Mouse (Mus musculus) stomach, postnatal 0 days (tissue): Measurements from ENCODE around the gene Sox13. TPM values are rescaled to one million over a fixed set of nuclear protein-coding genes. Genes with fewer than 3 reads are reported as not detected.

ENCODE experiments used
- ATAC-seq: fragments of 200-750 bp; cut with Nextera tagmentation; 2 replicates; pipeline ENCODE4 v1.8.0; 2017; ENCODE audit not compliant: low FRiP score, low TSS enrichment
- DNase-seq: peaks from one replicate; pipeline ENCODE4 v3.0.0-alpha.2; 2016; ENCODE audit warnings: low spot score
- H3K27ac ChIP-seq: fragments of 300-500 bp; sonication (generic); replicated peaks from 2 replicates; pipeline ENCODE4 v1.5.1; 2014; ENCODE audit warnings: mild to moderate bottlenecking, control low read depth
- H3K27me3 ChIP-seq: fragments of 300-500 bp; sonication (generic); 2 replicates; pipeline ENCODE4 v1.6.1; 2014; ENCODE audit warnings: low read length; ENCODE audit not compliant: control insufficient read depth, insufficient read depth
- H3K36me3 ChIP-seq: fragments of 300-500 bp; sonication (generic); 2 replicates; pipeline ENCODE4 v1.6.1; 2014; ENCODE audit warnings: low read length, mixed read lengths; ENCODE audit not compliant: control insufficient read depth, insufficient read depth
- H3K4me1 ChIP-seq: fragments of 300-500 bp; sonication (generic); replicated peaks from 2 replicates; pipeline ENCODE4 v1.6.1; 2014; ENCODE audit warnings: antibody characterized with exemption; ENCODE audit not compliant: control insufficient read depth, insufficient read depth
- H3K4me2 ChIP-seq: fragments of 300-500 bp; sonication (generic); replicated peaks from 2 replicates; pipeline ENCODE4 v1.6.1; 2014; ENCODE audit warnings: low read depth, mild to moderate bottlenecking, control low read depth, moderate library complexity
- H3K4me3 ChIP-seq: fragments of 300-500 bp; sonication (generic); 2 replicates; pipeline ENCODE4 v1.5.1; 2014; ENCODE audit warnings: low read depth, low read length, control low read depth
- H3K9ac ChIP-seq: fragments of 300-500 bp; sonication (generic); 2 replicates; pipeline ENCODE4 v1.6.1; 2014; ENCODE audit warnings: mild to moderate bottlenecking, low read length, control low read depth, mixed read lengths
- H3K9me3 ChIP-seq: fragments of 300-500 bp; sonication (generic); 2 replicates; pipeline ENCODE4 v1.6.1; 2016; ENCODE audit warnings: low read length; ENCODE audit not compliant: control insufficient read depth
- CTCF ChIP-seq: IDR thresholded peaks from 2 replicates; pipeline ENCODE4 v1.5.1; 2016; ENCODE audit warnings: antibody characterized with exemption, low read depth, mild to moderate bottlenecking, moderate library complexity
- EP300 ChIP-seq: optimal IDR thresholded peaks from 2 replicates; pipeline ENCODE3; 2016; ENCODE audit warnings: antibody characterized with exemption
- WGBS: fragments of 180-500 bp; shearing (Covaris S2); extraction: QIAGEN DNeasy Blood & Tissue Kit; methylation state at CpG from one replicate; pipeline ENCODE4 v1.1.7; 2014; 5-methylcytosine and 5-hydroxymethylcytosine counted together
- polyA plus RNA-seq: library from polyadenylated mRNA; unstranded; fragments of >200 nt; fragmentation: Nextera tagmentation; extraction: Ambion mirVana; gene quantifications from 2 replicates; pipeline ENCODE4 v1.2.1, GENCODE M21; 2015

Sox13 gene
- 3.7 and 5.0 TPM in 2 replicates for polyA plus RNA-seq

- peak; percentile 79 for ATAC-seq
- peak; percentile 80 for DNase-seq
- Histone ChIP-seq H3K4me3 (peak within 1 kb of the TSS; percentile 75), H3K36me3 (no peaks in the 10 kb centered on the region), H3K9ac (peak within 1 kb of the TSS; percentile 80), H3K4me2 (peak within 1 kb of the TSS; percentile 98), H3K27me3 (no peaks in the 10 kb centered on the region), H3K27ac (peak within 1 kb of the TSS; percentile 92), H3K9me3 (no peaks in the 10 kb centered on the region), H3K4me1 (peaks cover 2% of the 10 kb centered on the region)
- no peak; the same call in 1 of the 2 replicates for TF ChIP-seq CTCF
- TF ChIP-seq EP300, result no peak
- WGBS, result under 1% methylated on average over 71 of the region's 128 CpGs
Measured at GRCm38 (mm10) chr1:133423543-133424480, at the start of gene Sox13. Gene Sox13, minus strand, starts transcription at chr1:133424377.

- Histone ChIP-seq H3K4me2 (no peak overlapping the region), H3K9ac (no peak overlapping the region), H3K36me3 (no peaks in the 10 kb centered on the region), H3K9me3 (no peaks in the 10 kb centered on the region), H3K4me1 (0 out of 2 replicates have a peak, but pooled peaks cover 2% of the 10 kb centered on the region), H3K27ac (peak overlapping the region; percentile 35; the same call in 1 of the 2 replicates), H3K27me3 (no peaks in the 10 kb centered on the region), H3K4me3 (no peak overlapping the region)
- 22% methylated on average over 2 of the region's 2 CpGs for WGBS
- TF ChIP-seq EP300, result no peak
- TF ChIP-seq CTCF, result no peak
- ATAC-seq, result no peak
- DNase-seq, result no peak
Measured at GRCm38 (mm10) chr1:133471556-133471955, 47.4 kb upstream of the Sox13 start.

- Histone ChIP-seq H3K9me3 (no peaks in the 10 kb centered on the region), H3K9ac (no peak overlapping the region), H3K4me3 (no peak overlapping the region), H3K27ac (peak overlapping the region; percentile 35; the same call in 1 of the 2 replicates), H3K27me3 (no peaks in the 10 kb centered on the region), H3K4me1 (0 out of 2 replicates have a peak, but pooled peaks cover 2% of the 10 kb centered on the region), H3K36me3 (no peaks in the 10 kb centered on the region), H3K4me2 (no peak overlapping the region)
- TF ChIP-seq CTCF (no peak), EP300 (no peak)
- DNase-seq, result no peak
- ATAC-seq, result peak; percentile 81
- 43% methylated on average over 7 of the region's 7 CpGs for WGBS
Measured at GRCm38 (mm10) chr1:133471086-133471485, 46.9 kb upstream of the Sox13 start.

- Histone ChIP-seq H3K9me3 (no peaks in the 10 kb centered on the region), H3K27me3 (no peaks in the 10 kb centered on the region), H3K4me2 (no peak overlapping the region), H3K9ac (no peak overlapping the region), H3K4me3 (no peak overlapping the region), H3K4me1 (0 out of 2 replicates have a peak, but pooled peaks cover 2% of the 10 kb centered on the region), H3K27ac (peak overlapping the region; percentile 63; the same call in 1 of the 2 replicates), H3K36me3 (no peaks in the 10 kb centered on the region)
- TF ChIP-seq EP300, result no peak
- TF ChIP-seq CTCF, result no peak
- ATAC-seq (peak; percentile 51; the same call in 1 of the 2 replicates), DNase-seq (no peak)
- WGBS, result 49% methylated on average over 10 of the region's 10 CpGs
Measured at GRCm38 (mm10) chr1:133470242-133471025, 46.3 kb upstream of the Sox13 start.

DNA sequence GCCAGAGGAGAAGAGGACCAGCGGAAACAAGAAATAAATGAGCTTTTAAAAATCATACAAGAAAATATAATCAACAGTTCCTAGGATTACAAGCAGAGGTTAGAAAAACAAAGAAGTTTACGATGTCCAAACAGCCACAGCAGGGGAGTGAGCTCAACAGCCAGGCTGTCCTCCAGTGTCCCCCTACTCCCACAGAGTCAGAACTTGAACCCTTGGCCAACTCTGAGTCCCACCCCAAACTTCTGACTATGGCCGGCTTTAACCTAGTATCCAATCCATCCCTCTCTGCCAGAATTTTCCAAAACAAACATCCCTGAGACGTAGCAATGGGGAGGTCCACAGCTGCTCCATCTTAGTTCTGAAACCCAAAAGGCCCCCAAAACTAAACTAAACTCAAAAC, 45.0 kb upstream of the Sox13 start:
- DNase-seq (no peak), ATAC-seq (no peak)
- Histone ChIP-seq H3K4me3 (no peak overlapping the region), H3K9ac (no peak overlapping the region), H3K27ac (no peak overlapping the region), H3K36me3 (no peaks in the 10 kb centered on the region), H3K4me2 (no peak overlapping the region), H3K9me3 (no peaks in the 10 kb centered on the region), H3K4me1 (0 out of 2 replicates have a peak, but pooled peaks cover 2% of the 10 kb centered on the region), H3K27me3 (no peaks in the 10 kb centered on the region)
- TF ChIP-seq CTCF (no peak), EP300 (no peak)
- 57% methylated on average over 4 of the region's 4 CpGs for WGBS
